Mouse (Mus musculus) liver, embryonic 11.5 days (tissue): ENCODE data around the gene Nol3. TPM values are rescaled to one million over a fixed set of nuclear protein-coding genes. Genes with fewer than 3 reads are reported as not detected.

Experiments used
- ATAC-seq: fragments of 200-750 bp; cut with Nextera tagmentation; replicated peaks from 2 replicates; pipeline ENCODE4 v1.8.0; 2017; ENCODE audit warnings: moderate number of reproducible peaks, mild to moderate bottlenecking, moderate TSS enrichment, moderate library complexity; ENCODE audit not compliant: low FRiP score
- DNase-seq: peaks from one replicate; pipeline ENCODE4 v3.0.0-alpha.2; 2017; ENCODE audit warnings: low spot score
- H3K27ac ChIP-seq: fragments of 300-500 bp; sonication (generic); 2 replicates; pipeline ENCODE4 v1.5.1; 2014; ENCODE audit warnings: mild to moderate bottlenecking, low read depth, low read length, control low read depth
- H3K27me3 ChIP-seq: fragments of 300-500 bp; sonication (generic); replicated peaks from 2 replicates; pipeline ENCODE4 v1.6.1; 2014; ENCODE audit warnings: low read length, mixed read lengths; ENCODE audit not compliant: control insufficient read depth, insufficient read depth
- H3K36me3 ChIP-seq: fragments of 300-500 bp; sonication (generic); 2 replicates; pipeline ENCODE4 v1.6.1; 2014; ENCODE audit warnings: mild to moderate bottlenecking, low read length, moderate library complexity, mixed read lengths; ENCODE audit not compliant: control insufficient read depth, insufficient read depth
- H3K4me1 ChIP-seq: fragments of 300-500 bp; sonication (generic); replicated peaks from 2 replicates; pipeline ENCODE4 v1.6.1; 2014; ENCODE audit warnings: low read length, mixed read lengths; ENCODE audit not compliant: control insufficient read depth, insufficient read depth
- H3K4me2 ChIP-seq: fragments of 300-500 bp; sonication (generic); 2 replicates; pipeline ENCODE4 v1.6.1; 2014; ENCODE audit warnings: mild to moderate bottlenecking, control low read depth, moderate library complexity
- H3K4me3 ChIP-seq: fragments of 300-500 bp; sonication (generic); 2 replicates; pipeline ENCODE4 v1.5.1; 2014; ENCODE audit warnings: low read depth, low read length, control low read depth
- H3K9ac ChIP-seq: fragments of 300-500 bp; sonication (generic); 2 replicates; pipeline ENCODE4 v1.6.1; 2014; ENCODE audit warnings: low read depth, low read length, control low read depth
- H3K9me3 ChIP-seq: fragments of 300-500 bp; sonication (generic); 2 replicates; pipeline ENCODE4 v1.6.1; 2016; ENCODE audit warnings: low read length, inconsistent platforms, mixed read lengths; ENCODE audit not compliant: control insufficient read depth
- WGBS: fragments of 180-500 bp; shearing (Covaris S2); extraction: QIAGEN DNeasy Blood & Tissue Kit; methylation state at CpG from one replicate; pipeline ENCODE4 v1.1.7; 2014; 5-methylcytosine and 5-hydroxymethylcytosine counted together
- polyA plus RNA-seq: library from polyadenylated mRNA; unstranded; fragments of >200 nt; fragmentation: Nextera tagmentation; extraction: Ambion mirVana; gene quantifications from 2 replicates; pipeline ENCODE4 v1.2.1, GENCODE M21; 2014

Gene Nol3
- polyA plus RNA-seq, 1 experiment from 2014 or later, result 0.14 TPM

DNA sequence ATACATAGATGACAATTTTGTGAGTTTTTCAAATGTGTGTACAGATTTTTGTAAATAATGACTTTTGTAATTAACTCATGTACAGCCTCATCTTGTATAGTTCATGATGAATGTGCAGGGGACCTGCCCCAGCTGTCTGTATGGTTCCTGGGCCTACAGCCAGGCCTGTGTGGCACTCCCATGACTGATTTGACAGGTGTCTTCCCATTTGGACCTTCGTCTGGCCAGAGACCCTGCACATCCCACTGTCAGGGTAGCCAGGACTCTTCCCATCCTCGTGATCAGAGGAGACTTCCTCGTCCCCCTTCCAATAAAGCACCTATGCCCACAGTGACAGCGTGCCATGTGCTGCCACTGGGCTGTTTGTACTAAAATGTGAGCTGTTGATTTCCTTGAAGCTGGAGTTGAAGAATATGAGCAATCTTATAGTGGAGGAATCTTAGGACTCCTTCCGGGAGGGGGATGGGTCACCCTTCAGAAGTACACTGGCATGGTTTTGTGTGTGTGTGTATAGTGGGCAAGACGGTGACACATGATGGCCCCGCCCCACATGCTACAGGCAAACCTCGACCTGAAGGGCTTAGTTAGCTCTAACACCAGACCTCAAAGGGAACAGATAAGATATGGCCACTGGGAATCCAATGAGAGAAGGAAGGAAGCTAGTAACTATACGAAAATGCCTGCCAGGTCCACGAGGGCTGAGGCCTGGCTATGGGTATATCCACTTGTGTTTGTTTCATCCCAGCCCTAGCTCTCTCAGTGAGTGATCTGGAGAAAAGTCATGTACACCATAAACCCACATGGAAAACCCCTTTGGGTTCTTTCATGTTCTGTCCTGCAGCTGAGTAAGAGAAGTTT is 23.0 kb upstream of the Nol3 start:
- H3K36me3 ChIP-seq, result peaks cover 27% of the 10 kb centered on the region
- ATAC-seq (no peak), DNase-seq (no peak)
- no peak overlapping the region for H3K9ac ChIP-seq
- H3K4me2 ChIP-seq, result no peak overlapping the region
- H3K9me3 ChIP-seq, result no peaks in the 10 kb centered on the region
- peaks cover 7% of the 10 kb centered on the region; the same call in 1 of the 2 replicates for H3K27me3 ChIP-seq
- H3K4me3 ChIP-seq, result no peak overlapping the region
- peaks cover 16% of the 10 kb centered on the region for H3K4me1 ChIP-seq
- WGBS, result 70% methylated on average over 10 of the region's 10 CpGs
- no peak overlapping the region for H3K27ac ChIP-seq

DNA sequence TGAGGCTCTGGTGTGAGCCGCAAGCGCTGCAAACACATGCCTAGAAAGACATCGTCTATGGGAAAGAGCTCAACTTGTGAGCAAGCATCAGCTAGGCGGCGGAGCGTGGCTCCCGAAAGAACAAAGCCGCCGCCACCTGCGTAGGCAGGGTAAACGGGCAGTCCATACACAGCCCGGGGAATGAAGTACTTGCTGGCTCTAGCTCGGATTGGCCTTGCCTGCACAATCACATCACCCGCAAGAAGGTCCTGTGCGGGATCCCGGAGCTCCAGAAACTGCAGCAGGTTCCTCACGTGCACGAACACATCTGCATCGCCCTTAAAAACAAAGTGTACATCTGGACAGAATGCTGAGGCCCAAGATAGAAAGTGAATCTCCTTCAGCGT is 22.2 kb upstream of the Nol3 start:
- Histone ChIP-seq H3K9ac (no peak overlapping the region; the same call in 1 of the 2 replicates), H3K36me3 (peaks cover 19% of the 10 kb centered on the region), H3K27ac (no peak overlapping the region), H3K9me3 (no peaks in the 10 kb centered on the region), H3K4me2 (peak overlapping the region; percentile 99), H3K4me3 (peak overlapping the region; percentile 66), H3K27me3 (peaks cover 11% of the 10 kb centered on the region), H3K4me1 (peaks cover 17% of the 10 kb centered on the region)
- ATAC-seq (no peak), DNase-seq (no peak)
- WGBS, result 51% methylated on average over 20 of the region's 20 CpGs

DNA sequence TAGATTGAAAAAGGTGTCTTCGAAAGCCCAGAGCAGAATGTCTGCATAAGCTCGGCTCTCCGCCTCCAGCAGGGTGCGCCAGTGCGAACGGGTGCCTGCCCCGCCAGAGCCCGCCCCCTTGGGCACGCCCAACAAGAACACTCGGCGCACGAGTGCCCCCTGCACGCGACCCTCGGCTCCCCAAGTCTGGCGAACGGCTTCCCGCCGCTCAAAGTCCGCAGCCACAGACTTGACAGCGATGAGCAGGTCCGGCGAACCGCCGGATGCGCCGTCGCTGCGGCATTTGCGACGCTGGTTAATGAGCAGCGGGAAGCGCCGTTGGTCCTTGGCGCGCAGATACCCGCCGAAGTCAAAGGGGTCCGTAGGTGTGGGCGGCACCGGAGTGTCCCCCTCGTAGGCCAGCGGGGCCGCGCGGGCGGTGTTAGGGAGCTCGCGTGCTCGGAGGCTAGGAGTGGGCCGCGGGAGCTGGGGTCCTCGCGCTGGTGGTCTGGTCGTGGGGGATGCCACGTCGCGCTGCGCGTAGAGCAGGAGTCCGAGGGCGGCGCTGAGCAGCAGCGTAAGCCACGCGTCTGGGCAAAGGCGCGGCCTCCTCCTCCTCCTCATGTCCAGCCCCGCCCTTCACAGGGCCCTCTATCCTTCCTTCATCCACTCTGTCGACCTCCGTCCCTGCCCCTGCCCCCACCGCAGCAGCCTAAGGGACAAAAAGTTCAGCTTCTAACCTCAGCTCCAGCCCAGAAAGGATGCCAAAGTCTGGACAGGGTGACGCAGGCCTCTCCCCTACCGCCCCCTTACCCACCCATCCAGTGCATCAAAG is 21.6 kb upstream of the Nol3 start:
- H3K9me3 ChIP-seq, result no peaks in the 10 kb centered on the region
- peak overlapping the region; percentile 76 for H3K9ac ChIP-seq
- H3K4me1 ChIP-seq, result peaks cover 23% of the 10 kb centered on the region
- peak; percentile 88 for ATAC-seq
- peak; percentile 91 for DNase-seq
- peak overlapping the region; percentile 66 for H3K4me3 ChIP-seq
- under 1% methylated on average over 73 of the region's 74 CpGs for WGBS
- peaks cover 17% of the 10 kb centered on the region for H3K27me3 ChIP-seq
- H3K4me2 ChIP-seq, result peak overlapping the region; percentile 99
- peak overlapping the region; percentile 65 for H3K27ac ChIP-seq
- peaks cover 13% of the 10 kb centered on the region; the same call in 1 of the 2 replicates for H3K36me3 ChIP-seq

- peak; percentile 72 for DNase-seq
- peak within 1 kb of the TSS; percentile 65 for H3K27ac ChIP-seq
- ATAC-seq, result peak; percentile 83
- peak within 1 kb of the TSS; percentile 76 for H3K9ac ChIP-seq
- WGBS, result under 1% methylated on average over 14 of the region's 14 CpGs
- no peaks in the 10 kb centered on the region for H3K9me3 ChIP-seq
- H3K4me1 ChIP-seq, result peaks cover 29% of the 10 kb centered on the region
- peak within 1 kb of the TSS; percentile 99 for H3K4me2 ChIP-seq
- peaks cover 11% of the 10 kb centered on the region; the same call in 1 of the 2 replicates for H3K36me3 ChIP-seq
- peaks cover 23% of the 10 kb centered on the region for H3K27me3 ChIP-seq
- peak within 1 kb of the TSS; percentile 66 for H3K4me3 ChIP-seq
Observed at GRCm38 (mm10) chr8:105254966-105255350, 21.0 kb upstream of the Nol3 start, which contains the start of gene B3gnt9. Gene B3gnt9, minus strand, starts transcription at chr8:105255153.

- H3K4me1 ChIP-seq, result peaks cover 31% of the 10 kb centered on the region
- 66% methylated on average over 7 of the region's 7 CpGs for WGBS
- H3K9ac ChIP-seq, result no peak overlapping the region
- no peak for ATAC-seq
- no peak overlapping the region for H3K27ac ChIP-seq
- no peak for DNase-seq
- peaks cover 29% of the 10 kb centered on the region for H3K27me3 ChIP-seq
- no peak overlapping the region for H3K4me2 ChIP-seq
- no peaks in the 10 kb centered on the region for H3K36me3 ChIP-seq
- H3K9me3 ChIP-seq, result no peaks in the 10 kb centered on the region
- H3K4me3 ChIP-seq, result no peak overlapping the region
Observed at GRCm38 (mm10) chr8:105257318-105258114, 18.4 kb upstream of the Nol3 start.

DNA sequence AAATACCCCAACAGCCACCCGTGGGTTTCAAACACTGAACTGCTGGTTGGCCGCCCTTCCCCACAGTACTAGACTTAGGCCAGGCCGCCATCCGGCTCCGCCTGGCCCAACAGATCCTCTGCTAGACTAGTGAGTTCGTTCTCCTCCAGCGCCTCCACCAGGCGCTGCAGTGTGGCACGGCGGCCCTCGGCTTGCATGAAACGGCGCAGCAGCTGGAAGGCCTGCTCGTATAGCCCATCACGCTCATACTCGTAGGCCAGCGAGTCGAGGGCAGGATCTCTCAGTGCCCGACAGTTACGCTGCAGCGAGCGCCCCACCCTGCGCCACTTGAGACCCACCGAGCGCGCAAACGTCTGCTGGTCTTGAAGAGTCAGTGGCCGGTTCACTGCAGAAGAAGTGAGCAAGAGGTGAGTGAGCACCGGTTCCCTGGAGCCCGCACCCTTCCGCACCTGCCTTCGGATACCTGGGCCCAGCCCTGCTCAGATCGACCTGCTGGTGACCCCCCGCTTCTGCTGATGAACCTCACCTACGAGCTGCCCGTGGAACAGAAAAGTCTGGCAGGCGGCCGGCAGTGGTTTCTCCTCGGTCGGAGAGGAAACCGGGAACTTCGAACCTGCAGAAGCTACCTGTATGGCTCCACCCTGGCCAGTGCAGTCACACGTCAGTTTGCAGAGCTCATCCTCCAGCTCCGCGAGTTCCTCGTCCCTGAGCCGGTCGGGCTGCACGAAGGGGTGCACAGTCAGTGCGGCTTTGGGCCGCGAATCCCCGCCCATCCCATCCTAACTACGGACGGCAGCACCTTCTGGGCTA is 16.8 kb upstream of the Nol3 start:
- Histone ChIP-seq H3K4me2 (peak overlapping the region; percentile 78), H3K4me1 (peaks cover 30% of the 10 kb centered on the region), H3K27me3 (peaks cover 29% of the 10 kb centered on the region), H3K9ac (0 out of 2 replicates have a peak overlapping the region, but pooled peaks have one; percentile 12), H3K27ac (no peak overlapping the region), H3K4me3 (peak overlapping the region; percentile 39), H3K36me3 (no peaks in the 10 kb centered on the region), H3K9me3 (no peaks in the 10 kb centered on the region)
- ATAC-seq (peak; percentile 3; the same call in 1 of the 2 replicates), DNase-seq (no peak)
- 14% methylated on average over 55 of the region's 55 CpGs for WGBS

DNA sequence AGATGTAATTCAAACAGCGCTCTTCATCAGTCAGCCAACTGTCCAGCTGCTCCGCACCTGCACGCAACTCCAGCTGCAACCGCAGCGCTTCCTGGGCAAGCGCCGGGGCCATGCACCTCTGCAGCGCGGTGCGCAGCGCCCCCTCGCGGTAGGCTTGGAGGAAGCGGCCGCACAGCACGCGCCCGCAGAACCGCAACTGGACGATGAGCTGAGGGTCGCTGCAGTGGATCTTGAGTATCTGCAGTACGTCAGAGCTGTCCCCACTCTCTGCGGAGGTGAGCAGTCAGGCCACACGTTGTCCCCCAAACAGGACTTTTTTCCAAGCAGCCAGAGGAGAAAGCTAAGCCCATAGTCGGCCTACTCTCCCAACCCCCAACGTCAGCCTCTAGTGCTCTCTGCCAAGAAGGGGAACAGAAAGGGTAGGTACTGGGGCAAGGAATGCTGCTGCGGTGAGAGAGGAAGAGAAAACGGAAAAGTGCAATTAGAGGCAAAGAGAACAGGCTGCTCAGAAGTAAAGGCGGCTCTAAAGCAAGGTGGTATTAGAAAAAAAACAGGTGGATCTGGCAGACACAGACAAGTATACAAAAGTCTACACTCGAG is 16.1 kb upstream of the Nol3 start:
- DNase-seq, result peak; percentile 84
- no peaks in the 10 kb centered on the region for H3K36me3 ChIP-seq
- H3K27ac ChIP-seq, result no peak overlapping the region
- peak overlapping the region; percentile 39 for H3K4me3 ChIP-seq
- H3K4me2 ChIP-seq, result peak overlapping the region; percentile 78
- peaks cover 29% of the 10 kb centered on the region for H3K27me3 ChIP-seq
- H3K9ac ChIP-seq, result 0 out of 2 replicates have a peak overlapping the region, but pooled peaks have one; percentile 12
- 4% methylated on average over 30 of the region's 30 CpGs for WGBS
- peaks cover 30% of the 10 kb centered on the region for H3K4me1 ChIP-seq
- H3K9me3 ChIP-seq, result no peaks in the 10 kb centered on the region
- ATAC-seq, result peak; percentile 44
